Mouse (Mus musculus) urinary bladder, adult 18-20 months (tissue): ENCODE measurements at regions not wholly inside any gene's neighbourhood (a gene's known extent, or its start where the extent isn't known, plus 50 kb on each side); places are given as distances from the start of the nearest gene placed in this dataset.

Experiments used
- DNase-seq, 2 experiments: peaks; one replicate each; pipeline ENCODE4 v3.0.0; 2022; ENCODE audit warnings: low spot score in 2 of 2, mixed read lengths in 2 of 2

DNA sequence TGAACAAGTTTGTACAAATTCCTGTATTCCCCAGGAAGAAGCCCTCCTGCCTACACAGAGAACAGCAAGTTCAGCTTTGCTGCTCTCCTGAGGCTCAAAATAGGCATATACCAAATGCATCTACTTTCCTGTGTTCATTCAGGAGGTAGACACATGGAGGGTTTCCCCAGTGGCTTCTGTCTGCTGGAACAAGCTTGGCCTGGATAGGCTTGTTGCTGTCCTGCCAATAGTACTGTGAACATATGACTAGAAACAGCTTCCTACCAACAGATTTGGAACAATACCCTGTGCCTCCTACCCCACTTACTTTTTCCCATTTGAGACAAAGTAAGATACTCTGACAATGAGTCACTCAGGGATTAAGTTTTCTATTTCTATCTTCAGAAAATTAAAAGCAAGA lies 93.8 kb upstream of the Wdpcp start:
- DNase-seq: no peak

GRCm38 (mm10) chr11:21470711-21471110 lies 99.7 kb upstream of the Ugp2 start:
- no peak for DNase-seq

- DNase-seq: no peak
Observed at GRCm38 (mm10) chr11:21468465-21468864, 97.5 kb upstream of the Ugp2 start.

GRCm38 (mm10) chr11:21460011-21460410 lies 89.0 kb upstream of the Ugp2 start:
- DNase-seq: no peak

DNA sequence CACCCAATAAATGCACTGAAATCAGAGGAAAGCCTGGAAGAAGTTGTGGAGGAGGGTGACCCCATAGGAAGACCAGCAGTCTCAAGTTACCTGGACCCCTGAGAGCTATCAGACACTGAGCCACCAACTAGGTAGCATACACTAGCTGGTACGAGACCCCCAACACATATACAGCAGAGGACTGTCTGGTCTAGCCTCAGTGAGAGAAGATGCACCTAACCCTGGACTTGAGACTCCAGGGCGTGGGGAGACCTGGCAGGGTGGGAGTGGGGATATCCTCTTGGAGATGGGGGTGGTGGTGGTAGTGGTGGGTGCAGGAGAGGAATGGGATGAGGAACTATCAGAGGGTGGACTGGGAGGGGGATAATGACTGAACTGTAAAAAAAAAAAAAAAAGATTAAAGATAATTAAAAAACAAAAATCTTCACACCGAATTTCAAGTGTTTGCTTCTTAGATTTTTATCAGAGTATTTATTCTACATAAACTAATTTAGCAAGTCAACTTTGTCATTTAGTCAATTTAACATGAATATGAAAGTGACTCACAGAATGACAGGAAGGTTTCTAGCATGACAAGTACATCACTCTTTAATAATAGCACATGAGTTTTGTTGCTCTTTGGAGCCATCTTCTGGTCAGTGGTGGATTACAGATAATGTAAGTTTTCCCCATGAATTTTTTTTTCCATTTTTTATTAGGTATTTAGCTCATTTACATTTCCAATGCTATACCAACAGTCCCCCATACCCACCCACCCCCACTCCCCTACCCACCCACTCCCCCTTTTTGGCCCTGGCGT lies 82.5 kb upstream of the Ugp2 start:
- DNase-seq: no peak

- no peak for DNase-seq
Observed at GRCm38 (mm10) chr11:21433726-21434125, 62.7 kb upstream of the Ugp2 start.

- no peak for DNase-seq
Observed at GRCm38 (mm10) chr11:21430021-21430420, 59.0 kb upstream of the Ugp2 start.

- DNase-seq: peak in 1 of 2 experiments; percentile 29
Observed at GRCm38 (mm10) chr11:21428749-21429148, 57.7 kb upstream of the Ugp2 start.

- no peak for DNase-seq
Observed at GRCm38 (mm10) chr11:21428013-21428317, 57.0 kb upstream of the Ugp2 start.

DNA sequence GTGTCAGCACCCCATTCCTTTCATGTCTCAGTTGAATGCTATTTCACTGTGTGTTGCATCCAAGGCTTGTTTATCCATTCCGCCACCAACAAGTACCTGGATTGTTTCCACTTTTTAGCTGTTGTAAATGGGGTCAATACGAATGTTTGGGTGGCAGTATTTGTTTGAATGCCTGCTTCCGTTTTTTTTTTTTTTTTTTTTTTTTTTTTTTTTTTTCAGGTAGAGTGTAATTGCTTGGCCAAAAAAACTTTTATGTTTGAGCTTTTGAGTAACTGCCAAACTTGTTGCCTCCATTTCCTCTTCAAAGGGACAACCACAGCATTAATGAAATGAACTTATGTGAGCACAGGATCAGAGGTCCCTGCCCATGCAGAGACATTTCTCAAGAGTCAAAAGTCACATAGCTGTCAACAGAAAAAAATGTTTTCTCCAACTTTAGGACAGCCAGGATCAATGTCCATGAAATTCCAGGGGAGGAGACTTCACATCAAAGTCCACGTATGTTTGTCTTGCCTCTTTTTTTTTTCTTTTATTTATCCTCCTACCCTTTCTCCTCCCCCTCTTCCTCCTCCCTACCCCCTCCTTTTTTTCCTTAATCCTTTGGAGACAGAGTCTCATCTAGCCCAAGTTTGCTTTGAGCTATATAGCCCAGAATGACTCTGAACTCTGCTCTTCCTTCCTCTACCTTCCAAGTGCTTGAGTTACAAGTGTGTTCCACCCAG lies 56.5 kb upstream of the Ugp2 start:
- DNase-seq: no peak

GRCm38 (mm10) chr11:21425480-21426101 lies 54.6 kb upstream of the Ugp2 start:
- no peak for DNase-seq

DNA sequence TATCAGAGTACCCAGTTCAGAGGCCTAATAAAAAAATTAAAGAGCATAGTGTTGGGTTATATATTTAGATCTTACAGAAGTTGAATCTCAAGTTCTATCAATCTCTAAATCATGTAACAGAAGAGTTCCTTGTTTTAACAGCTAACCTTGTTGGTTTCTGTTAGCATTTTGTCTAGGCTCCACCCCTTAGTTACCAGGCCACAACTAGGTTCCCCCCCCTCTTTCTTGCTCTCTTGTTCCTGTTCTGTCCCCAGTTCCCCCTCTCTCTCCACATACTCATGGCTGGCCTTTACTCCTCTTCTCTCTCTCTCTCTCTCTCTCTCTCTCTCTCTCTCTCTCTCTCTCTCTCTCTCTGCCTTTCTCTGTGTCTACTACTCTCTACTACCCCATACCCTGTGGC lies 53.3 kb upstream of the Ugp2 start:
- DNase-seq: no peak

GRCm38 (mm10) chr11:21422281-21422878 lies 51.4 kb upstream of the Ugp2 start:
- no peak for DNase-seq
